Mouse (Mus musculus): Measurements from ENCODE around the gene Tas2r143. TPM values are rescaled to one million over a fixed set of nuclear protein-coding genes. Genes with fewer than 3 reads are reported as not detected.
A peak's percentile ranks its signal among the peaks of the same experiment; 100 is the strongest.

The Tas2r143 gene
- polyA plus RNA-seq, 1 experiment from 2014 or later = not detected

DNA sequence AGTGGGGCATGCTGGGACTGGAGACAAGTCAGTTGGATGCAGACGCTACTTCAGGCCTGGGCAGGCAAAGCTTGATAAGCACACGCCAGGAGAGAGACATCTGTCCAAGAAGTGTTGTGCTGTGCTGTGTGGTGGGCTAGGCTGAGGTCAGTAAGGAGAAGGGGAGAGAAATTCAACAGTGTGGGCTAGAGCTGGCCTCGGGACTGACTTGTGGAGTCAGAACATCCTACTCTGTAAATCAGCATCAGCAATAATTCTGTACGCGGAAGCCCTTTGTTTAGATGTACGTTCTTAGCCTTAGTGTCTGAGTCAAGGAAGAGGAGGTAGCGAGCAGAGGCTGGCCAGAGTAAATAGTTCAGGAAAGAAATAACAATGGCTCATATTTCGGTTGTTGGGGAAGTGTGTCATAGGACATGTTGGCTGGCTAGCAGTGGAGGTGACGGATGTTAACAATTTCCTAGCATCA lies 18.1 kb upstream of the Tas2r143 start:
- Histone ChIP-seq H3K36me3 (ENCODE audit: control insufficient read depth, insufficient read depth, low read length) (no peaks in the 10 kb centered on the region), H3K27me3 (ENCODE audit: control insufficient read depth, insufficient read depth, low read length) (no peaks in the 10 kb centered on the region), H3K9me3 (ENCODE audit: control insufficient read depth, low read length) (no peaks in the 10 kb centered on the region), H3K27ac (ENCODE audit: low read depth, low read length) (no peak overlapping the region), H3K9ac (ENCODE audit: low read length) (no peak overlapping the region), H3K4me2 (no peak overlapping the region), H3K4me1 (ENCODE audit: control insufficient read depth, insufficient read depth, low read length) (no peaks in the 10 kb centered on the region), H3K4me3 (ENCODE audit: low read depth, low read length) (no peak overlapping the region)
- no peak for ATAC-seq (ENCODE audit: low FRiP score)
- WGBS = 76% methylated on average over 9 of the region's 9 CpGs
- peak; percentile 68 for DNase-seq (ENCODE audit: low spot score, missing footprints)

- Histone ChIP-seq H3K9me3 (ENCODE audit: control insufficient read depth, low read length) (no peaks in the 10 kb centered on the region), H3K36me3 (ENCODE audit: control insufficient read depth, insufficient read depth, low read length) (no peaks in the 10 kb centered on the region), H3K4me1 (ENCODE audit: control insufficient read depth, insufficient read depth, low read length) (no peaks in the 10 kb centered on the region), H3K4me2 (no peak overlapping the region), H3K27me3 (ENCODE audit: control insufficient read depth, insufficient read depth, low read length) (no peaks in the 10 kb centered on the region), H3K4me3 (ENCODE audit: low read depth, low read length) (no peak overlapping the region), H3K27ac (ENCODE audit: low read depth, low read length) (no peak overlapping the region), H3K9ac (ENCODE audit: low read length) (no peak overlapping the region)
- ATAC-seq (ENCODE audit: low FRiP score) (no peak), DNase-seq (ENCODE audit: low spot score, missing footprints) (peak; percentile 51)
- WGBS = 91% methylated on average over 5 of the region's 5 CpGs
Observed at GRCm38 (mm10) chr6:42383360-42383759, 16.7 kb upstream of the Tas2r143 start.

- H3K9me3 ChIP-seq (ENCODE audit: control insufficient read depth, low read length) = no peaks in the 10 kb centered on the region
- H3K4me3 ChIP-seq (ENCODE audit: low read depth, low read length) = no peak overlapping the region
- ATAC-seq (ENCODE audit: low FRiP score) (no peak), DNase-seq (ENCODE audit: low spot score, missing footprints) (peak; percentile 21)
- no peaks in the 10 kb centered on the region for H3K36me3 ChIP-seq (ENCODE audit: control insufficient read depth, insufficient read depth, low read length)
- H3K9ac ChIP-seq (ENCODE audit: low read length) = no peak overlapping the region
- no peak overlapping the region for H3K4me2 ChIP-seq
- H3K27ac ChIP-seq (ENCODE audit: low read depth, low read length) = no peak overlapping the region
- 85% methylated on average over 4 of the region's 4 CpGs for WGBS
- no peaks in the 10 kb centered on the region for H3K4me1 ChIP-seq (ENCODE audit: control insufficient read depth, insufficient read depth, low read length)
- no peaks in the 10 kb centered on the region for H3K27me3 ChIP-seq (ENCODE audit: control insufficient read depth, insufficient read depth, low read length)
Observed at GRCm38 (mm10) chr6:42385635-42386034, 14.4 kb upstream of the Tas2r143 start.

- H3K4me2 ChIP-seq = no peak overlapping the region
- ATAC-seq (ENCODE audit: low FRiP score) = no peak
- no peak overlapping the region for H3K27ac ChIP-seq (ENCODE audit: low read depth, low read length)
- no peak for DNase-seq (ENCODE audit: low spot score, missing footprints)
- H3K36me3 ChIP-seq (ENCODE audit: control insufficient read depth, insufficient read depth, low read length) = no peaks in the 10 kb centered on the region
- no peak overlapping the region for H3K4me3 ChIP-seq (ENCODE audit: low read depth, low read length)
- no peak overlapping the region for H3K9ac ChIP-seq (ENCODE audit: low read length)
- 60% methylated on average over 2 of the region's 2 CpGs for WGBS
- no peaks in the 10 kb centered on the region for H3K4me1 ChIP-seq (ENCODE audit: control insufficient read depth, insufficient read depth, low read length)
- no peaks in the 10 kb centered on the region for H3K9me3 ChIP-seq (ENCODE audit: control insufficient read depth, low read length)
- no peaks in the 10 kb centered on the region for H3K27me3 ChIP-seq (ENCODE audit: control insufficient read depth, insufficient read depth, low read length)
Observed at GRCm38 (mm10) chr6:42391796-42392330, 8.2 kb upstream of the Tas2r143 start.

- Histone ChIP-seq H3K9me3 (ENCODE audit: control insufficient read depth, low read length) (no peaks in the 10 kb centered on the region), H3K27me3 (ENCODE audit: control insufficient read depth, insufficient read depth, low read length) (no peaks in the 10 kb centered on the region), H3K4me2 (no peak overlapping the region), H3K9ac (ENCODE audit: low read length) (no peak overlapping the region), H3K4me1 (ENCODE audit: control insufficient read depth, insufficient read depth, low read length) (no peaks in the 10 kb centered on the region), H3K4me3 (ENCODE audit: low read depth, low read length) (no peak overlapping the region), H3K36me3 (ENCODE audit: control insufficient read depth, insufficient read depth, low read length) (no peaks in the 10 kb centered on the region), H3K27ac (ENCODE audit: low read depth, low read length) (no peak overlapping the region)
- DNase-seq (ENCODE audit: low spot score, missing footprints) (no peak), ATAC-seq (ENCODE audit: low FRiP score) (no peak)
- WGBS = 78% methylated on average over 9 of the region's 9 CpGs
Observed at GRCm38 (mm10) chr6:42395960-42396809, 3.9 kb upstream of the Tas2r143 start.

- Histone ChIP-seq H3K9ac (ENCODE audit: low read length) (no peak overlapping the region), H3K4me1 (ENCODE audit: control insufficient read depth, insufficient read depth, low read length) (no peaks in the 10 kb centered on the region), H3K9me3 (ENCODE audit: control insufficient read depth, low read length) (no peaks in the 10 kb centered on the region), H3K4me3 (ENCODE audit: low read depth, low read length) (no peak overlapping the region), H3K27ac (ENCODE audit: low read depth, low read length) (no peak overlapping the region), H3K4me2 (no peak overlapping the region), H3K27me3 (ENCODE audit: control insufficient read depth, insufficient read depth, low read length) (no peaks in the 10 kb centered on the region), H3K36me3 (ENCODE audit: control insufficient read depth, insufficient read depth, low read length) (no peaks in the 10 kb centered on the region)
- WGBS = 81% methylated on average over 3 of the region's 3 CpGs
- no peak for ATAC-seq (ENCODE audit: low FRiP score)
- no peak for DNase-seq (ENCODE audit: low spot score, missing footprints)
Observed at GRCm38 (mm10) chr6:42397041-42397657, 2.9 kb upstream of the Tas2r143 start.

GRCm38 (mm10) chr6:42398285-42398684 lies 1.8 kb upstream of the Tas2r143 start:
- Histone ChIP-seq H3K27me3 (ENCODE audit: control insufficient read depth, insufficient read depth, low read length) (no peaks in the 10 kb centered on the region), H3K4me1 (ENCODE audit: control insufficient read depth, insufficient read depth, low read length) (no peaks in the 10 kb centered on the region), H3K27ac (ENCODE audit: low read depth, low read length) (no peak overlapping the region), H3K9me3 (ENCODE audit: control insufficient read depth, low read length) (no peaks in the 10 kb centered on the region), H3K4me3 (ENCODE audit: low read depth, low read length) (no peak overlapping the region), H3K36me3 (ENCODE audit: control insufficient read depth, insufficient read depth, low read length) (no peaks in the 10 kb centered on the region), H3K4me2 (no peak overlapping the region), H3K9ac (ENCODE audit: low read length) (no peak overlapping the region)
- WGBS = 89% methylated on average over 3 of the region's 3 CpGs
- ATAC-seq (ENCODE audit: low FRiP score) (no peak), DNase-seq (ENCODE audit: low spot score, missing footprints) (no peak)

DNA sequence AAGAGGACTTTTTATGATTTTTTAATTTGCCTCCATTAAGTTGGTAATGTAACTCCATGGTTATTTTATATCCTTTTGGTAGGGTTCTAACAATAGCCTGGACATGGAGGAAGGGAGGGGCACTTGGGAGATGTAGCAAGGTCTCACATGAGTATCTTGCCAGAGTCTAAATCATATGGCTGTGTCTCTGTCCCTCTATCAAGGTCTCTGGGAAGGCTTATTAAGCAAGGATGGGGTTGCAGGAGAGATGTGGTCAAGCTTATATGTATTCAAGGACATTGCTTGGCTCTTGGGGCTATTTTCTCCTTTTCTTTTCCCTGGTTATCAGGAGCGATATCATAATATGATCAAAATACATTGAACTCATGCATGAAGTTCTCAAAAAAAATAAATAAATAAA lies 1.0 kb upstream of the Tas2r143 start:
- H3K4me3 ChIP-seq (ENCODE audit: low read depth, low read length) = no peak overlapping the region
- no peak overlapping the region for H3K4me2 ChIP-seq

GRCm38 (mm10) chr6:42405134-42405533 lies 5.1 kb downstream of the Tas2r143 start, which contains the start of gene Tas2r135:
Gene Tas2r135 (plus strand): TSS chr6:42405434.
- no peaks in the 10 kb centered on the region for H3K9me3 ChIP-seq (ENCODE audit: control insufficient read depth, low read length)
- no peak within 1 kb of the TSS for H3K4me3 ChIP-seq (ENCODE audit: low read depth, low read length)
- ATAC-seq (ENCODE audit: low FRiP score) = no peak
- no peak within 1 kb of the TSS for H3K27ac ChIP-seq (ENCODE audit: low read depth, low read length)
- H3K36me3 ChIP-seq (ENCODE audit: control insufficient read depth, insufficient read depth, low read length) = no peaks in the 10 kb centered on the region
- H3K9ac ChIP-seq (ENCODE audit: low read length) = no peak within 1 kb of the TSS
- no peak within 1 kb of the TSS for H3K4me2 ChIP-seq
- H3K27me3 ChIP-seq (ENCODE audit: control insufficient read depth, insufficient read depth, low read length) = no peaks in the 10 kb centered on the region
- H3K4me1 ChIP-seq (ENCODE audit: control insufficient read depth, insufficient read depth, low read length) = no peaks in the 10 kb centered on the region
- no peak for DNase-seq (ENCODE audit: low spot score, missing footprints)
- WGBS = 92% methylated on average over 2 of the region's 2 CpGs

More for the DNA sequence above, 1.0 kb upstream of the Tas2r143 start:
- Histone ChIP-seq H3K9ac (ENCODE audit: low read length) (no peak overlapping the region), H3K9me3 (ENCODE audit: control insufficient read depth, low read length) (no peaks in the 10 kb centered on the region), H3K27me3 (ENCODE audit: control insufficient read depth, insufficient read depth, low read length) (no peaks in the 10 kb centered on the region), H3K4me1 (ENCODE audit: control insufficient read depth, insufficient read depth, low read length) (no peaks in the 10 kb centered on the region), H3K36me3 (ENCODE audit: control insufficient read depth, insufficient read depth, low read length) (no peaks in the 10 kb centered on the region), H3K27ac (ENCODE audit: low read depth, low read length) (no peak overlapping the region)
- no peak for DNase-seq (ENCODE audit: low spot score, missing footprints)
- no peak for ATAC-seq (ENCODE audit: low FRiP score)
- 100% methylated on average over 1 of the region's 1 CpGs for WGBS
